Comparison of ENCODE assay signal across 10 mouse cellular contexts in the genomic region with DNA sequence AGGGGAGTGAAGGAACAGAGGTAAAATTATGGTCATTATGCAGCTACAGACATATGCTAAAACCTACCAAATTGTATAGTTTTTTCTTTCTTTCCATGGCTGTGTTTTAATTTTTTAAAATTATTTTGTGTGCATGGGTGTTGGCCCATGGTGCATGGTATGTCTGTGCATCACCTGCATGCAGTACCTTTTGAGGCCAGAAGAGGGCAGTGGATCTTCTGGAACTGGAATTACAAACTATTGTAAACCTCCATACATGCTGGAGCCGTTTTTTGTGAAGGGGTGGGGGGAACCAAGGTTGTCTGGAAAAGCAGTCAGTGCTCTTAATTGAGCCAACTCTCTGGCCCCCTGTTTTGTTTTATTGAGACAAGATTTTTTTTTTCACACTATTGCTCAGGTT. TPM values are rescaled to one million over a fixed set of nuclear protein-coding genes. Genes with fewer than 3 reads are reported as not detected.
DNase-seq lines count a peak whose midpoint lies in the region; ATAC-seq and TF ChIP-seq lines count a peak whose summit lies in the region.
"Had no signal": no experiment of that assay in that cellular context is flagged by ENCODE, and none has a peak within 500 bp of the region (broad histone marks: within the 10 kb centered on the region; RNA-seq: fewer than 3 reads in every experiment).

No protein-coding gene starts in this region.

- 15% methylated on average over 1 of the region's 1 CpGs for WGBS in hindbrain, embryonic 10.5 days
- WGBS in hindbrain, embryonic 16.5 days = 8% methylated on average over 1 of the region's 1 CpGs
- WGBS in embryonic facial prominence, embryonic 14.5 days = 4% methylated on average over 1 of the region's 1 CpGs
- 0% methylated on average over 1 of the region's 1 CpGs for WGBS in lung, postnatal 0 days

- no peaks in the 10 kb centered on the region for H3K27me3 ChIP-seq in hindbrain, embryonic 10.5 days (ENCODE audit: insufficient read depth, poor library complexity, severe bottlenecking)
- no peaks in the 10 kb centered on the region for H3K27me3 ChIP-seq in hindbrain, embryonic 16.5 days (replicated peaks; ENCODE audit: control insufficient read depth, insufficient read depth, low read length)
- no peaks in the 10 kb centered on the region for H3K27me3 ChIP-seq in embryonic facial prominence, embryonic 14.5 days (replicated peaks; ENCODE audit: control insufficient read depth, insufficient read depth, low read length)
- H3K27me3 ChIP-seq in lung, postnatal 0 days (replicated peaks; ENCODE audit: insufficient read depth, low read length) = no peaks in the 10 kb centered on the region
- no peaks in the 10 kb centered on the region for H3K27me3 ChIP-seq in splenic B cell, adult 2 months (ENCODE audit: control insufficient read depth, insufficient read depth, low read length, poor library complexity, severe bottlenecking)
- H3K27me3 ChIP-seq: embryonic facial prominence, embryonic 12.5 days; lung, embryonic 15.5 days had no signal

- H3K4me2 ChIP-seq in hindbrain, embryonic 16.5 days (ENCODE audit: low read length) = no peak overlapping the region
- H3K4me2 ChIP-seq in embryonic facial prominence, embryonic 14.5 days (ENCODE audit: low read depth, low read length) = no peak overlapping the region
- no peak overlapping the region for H3K4me2 ChIP-seq in lung, postnatal 0 days (replicated peaks; ENCODE audit: low read depth, low read length)
- H3K4me2 ChIP-seq: embryonic facial prominence, embryonic 12.5 days; lung, embryonic 15.5 days had no signal

- no peak for ATAC-seq in hindbrain, embryonic 16.5 days
- no peak for ATAC-seq in embryonic facial prominence, embryonic 14.5 days (ENCODE audit: low read depth)
- ATAC-seq in lung, postnatal 0 days = peak; percentile 54; the same call in 1 of the 2 replicates

- peak; percentile 90 for TF ChIP-seq CTCF in lung, postnatal 0 days (IDR thresholded peaks at IDR 0.05)

- H3K9ac ChIP-seq in hindbrain, embryonic 16.5 days (ENCODE audit: low read depth, low read length) = no peak overlapping the region
- H3K9ac ChIP-seq in embryonic facial prominence, embryonic 14.5 days (ENCODE audit: low read depth, low read length) = no peak overlapping the region
- H3K9ac ChIP-seq in lung, postnatal 0 days (replicated peaks; ENCODE audit: low read depth) = no peak overlapping the region
- H3K9ac ChIP-seq: embryonic facial prominence, embryonic 12.5 days; lung, embryonic 15.5 days had no signal

- H3K36me3 ChIP-seq in hindbrain, embryonic 10.5 days = peaks cover 14% of the 10 kb centered on the region
- no peaks in the 10 kb centered on the region for H3K36me3 ChIP-seq in hindbrain, embryonic 16.5 days (ENCODE audit: control insufficient read depth, insufficient read depth, low read length)
- peaks cover 13% of the 10 kb centered on the region for H3K36me3 ChIP-seq in embryonic facial prominence, embryonic 14.5 days (ENCODE audit: control insufficient read depth, insufficient read depth, low read length)
- H3K36me3 ChIP-seq in lung, postnatal 0 days (ENCODE audit: insufficient read depth, low read length) = no peaks in the 10 kb centered on the region
- no peaks in the 10 kb centered on the region for H3K36me3 ChIP-seq in splenic B cell, adult 2 months (ENCODE audit: control insufficient read depth, insufficient read depth, low read length, poor library complexity, severe bottlenecking)

- no peaks in the 10 kb centered on the region for H3K4me1 ChIP-seq in hindbrain, embryonic 10.5 days (replicated peaks)
- no peaks in the 10 kb centered on the region for H3K4me1 ChIP-seq in hindbrain, embryonic 16.5 days (ENCODE audit: control insufficient read depth, insufficient read depth, low read depth, low read length)
- H3K4me1 ChIP-seq in embryonic facial prominence, embryonic 14.5 days (ENCODE audit: control insufficient read depth, insufficient read depth, low read length) = no peaks in the 10 kb centered on the region
- no peaks in the 10 kb centered on the region for H3K4me1 ChIP-seq in lung, postnatal 0 days (ENCODE audit: insufficient read depth, low read depth, low read length)
- H3K4me1 ChIP-seq: embryonic facial prominence, embryonic 12.5 days; lung, embryonic 15.5 days had no signal

- H3K27ac ChIP-seq in hindbrain, embryonic 10.5 days = no peak overlapping the region
- no peak overlapping the region for H3K27ac ChIP-seq in hindbrain, embryonic 16.5 days (ENCODE audit: low read depth, low read length)
- H3K27ac ChIP-seq in embryonic facial prominence, embryonic 14.5 days (replicated peaks; ENCODE audit: low read depth, low read length) = no peak overlapping the region
- no peak overlapping the region for H3K27ac ChIP-seq in lung, postnatal 0 days (ENCODE audit: low read length)
- H3K27ac ChIP-seq: embryonic facial prominence, embryonic 12.5 days; lung, embryonic 15.5 days had no signal

- DNase-seq in hindbrain, embryonic 10.5 days (ENCODE audit: low spot score) = peak; percentile 58
- peak; percentile 64 for DNase-seq in CD4-positive helper T cell, adult 2 months (ENCODE audit: low read depth, low spot score)
- peak; percentile 76 for DNase-seq in adrenal gland, postnatal 14 days
- peak; percentile 27 for DNase-seq in embryonic facial prominence, embryonic 14.5 days (ENCODE audit: low spot score)
- DNase-seq in kidney, postnatal 14 days = peak; percentile 76
- DNase-seq in lung, postnatal 0 days (ENCODE audit: low spot score) = peak; percentile 67
- DNase-seq in splenic B cell, adult 2 months (ENCODE audit: low read depth, low spot score) = peak; percentile 82

- H3K4me3 ChIP-seq in hindbrain, embryonic 10.5 days = no peak overlapping the region
- H3K4me3 ChIP-seq in hindbrain, embryonic 16.5 days (ENCODE audit: low read length) = no peak overlapping the region
- no peak overlapping the region for H3K4me3 ChIP-seq in embryonic facial prominence, embryonic 14.5 days (ENCODE audit: low read depth, low read length)
- no peak overlapping the region for H3K4me3 ChIP-seq in lung, postnatal 0 days (ENCODE audit: low read depth, low read length)
- H3K4me3 ChIP-seq: embryonic facial prominence, embryonic 12.5 days; lung, embryonic 15.5 days had no signal

- H3K9me3 ChIP-seq in hindbrain, embryonic 10.5 days = no peaks in the 10 kb centered on the region
- H3K9me3 ChIP-seq in hindbrain, embryonic 16.5 days (ENCODE audit: control insufficient read depth, low read length) = no peaks in the 10 kb centered on the region
- no peaks in the 10 kb centered on the region for H3K9me3 ChIP-seq in embryonic facial prominence, embryonic 14.5 days (ENCODE audit: control insufficient read depth, low read length)
- H3K9me3 ChIP-seq in lung, postnatal 0 days (ENCODE audit: low read length) = no peaks in the 10 kb centered on the region
- H3K9me3 ChIP-seq: embryonic facial prominence, embryonic 12.5 days; lung, embryonic 15.5 days had no signal

- no peak for TF ChIP-seq EP300 in lung, postnatal 0 days (IDR thresholded peaks at IDR 0.05)

RNA-seq across cellular contexts. Expression of gene Xpo4, which starts 19.3 kb away (rescaled TPM):
- polyA plus RNA-seq in hindbrain, embryonic 10.5 days (2016; fragmentation: Nextera tagmentation; extraction: Ambion mirVana) = 23.1 and 27.5 TPM in 2 replicates
- polyA plus RNA-seq in hindbrain, embryonic 16.5 days (2015; fragmentation: Nextera tagmentation; extraction: Ambion mirVana) = 9.8 and 11.0 TPM in 2 replicates
- total RNA-seq in adrenal gland, postnatal 14 days (2021) = 28.2 and 30.0 TPM in 2 replicates
- polyA plus RNA-seq in embryonic facial prominence, embryonic 14.5 days (2014; fragmentation: Nextera tagmentation; extraction: Ambion mirVana) = 23.0 and 26.5 TPM in 2 replicates
- polyA plus RNA-seq in lung, postnatal 0 days (2015; fragmentation: Nextera tagmentation; extraction: Ambion mirVana) = 6.4 and 7.0 TPM in 2 replicates

Comparison
In these comparisons a context has a peak if more than half of its experiments do, and no peak if none do; other contexts are left out.
1. DNase-seq: peak in every context shown above with its lines; median percentile 82 in splenic B cell, adult 2 months; 76 in adrenal gland, postnatal 14 days; 76 in kidney, postnatal 14 days; 67 in lung, postnatal 0 days; 64 in CD4-positive helper T cell, adult 2 months; 58 in hindbrain, embryonic 10.5 days; 27 in embryonic facial prominence, embryonic 14.5 days.